Comparison of ENCODE assay signal across 15 mouse cellular contexts in the genomic region with DNA sequence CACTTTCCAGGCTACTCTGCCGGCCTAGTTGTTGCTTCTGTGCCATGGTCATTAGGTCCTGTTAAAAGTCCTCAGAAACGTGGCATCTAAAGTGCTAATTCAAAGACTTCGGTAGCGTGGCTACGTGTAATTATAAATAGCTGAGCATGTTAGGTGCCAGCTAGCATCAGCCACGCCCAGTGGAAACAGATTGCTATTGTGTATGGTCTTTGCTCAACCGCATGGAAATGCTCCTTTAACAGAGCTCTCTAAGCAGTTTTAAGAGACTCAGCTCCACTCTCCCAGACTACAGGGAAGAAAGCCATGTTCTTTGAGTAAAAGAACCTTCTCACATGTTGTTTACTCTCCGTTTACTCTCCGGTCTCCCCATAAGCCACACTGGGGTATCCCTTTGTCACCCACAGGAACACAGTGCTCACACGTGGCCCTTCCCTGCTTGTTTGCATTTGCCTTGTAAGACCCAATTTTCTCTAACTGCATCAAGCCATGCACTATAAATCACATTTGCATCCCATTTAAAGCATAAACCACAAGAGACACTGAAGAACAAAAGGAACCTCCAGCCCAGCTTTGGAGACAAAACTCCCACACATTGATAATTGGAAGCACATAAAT.
DNase-seq lines count a peak whose midpoint lies in the region; ATAC-seq lines count a peak whose summit lies in the region.
"Had no signal": no experiment of that assay in that cellular context is flagged by ENCODE, and none has a peak within 500 bp of the region (broad histone marks: within the 10 kb centered on the region; RNA-seq: fewer than 3 reads in every experiment).

No protein-coding gene starts in this region.

- 55% methylated on average over 10 of the region's 10 CpGs for WGBS in kidney, embryonic 15.5 days
- whole genome bisulfite sequencing in neural tube, embryonic 11.5 days, result 65% methylated on average over 10 of the region's 10 CpGs
- WGBS in neural tube, embryonic 15.5 days, result 35% methylated on average over 10 of the region's 10 CpGs
- WGBS in forebrain, embryonic 14.5 days, result 23% methylated on average over 10 of the region's 10 CpGs
- WGBS in neural tube, embryonic 14.5 days, result 28% methylated on average over 10 of the region's 10 CpGs

- H3K4me1 ChIP-seq in kidney, embryonic 15.5 days, result peaks cover 18% of the 10 kb centered on the region
- H3K4me1 ChIP-seq in neural tube, embryonic 11.5 days (ENCODE audit: control insufficient read depth, insufficient read depth, low read length), result no peaks in the 10 kb centered on the region
- peaks cover 6% of the 10 kb centered on the region; the same call in 1 of the 2 replicates for H3K4me1 ChIP-seq in neural tube, embryonic 15.5 days
- peaks cover 9% of the 10 kb centered on the region; the same call in 1 of the 2 replicates for H3K4me1 ChIP-seq in forebrain, embryonic 14.5 days (ENCODE audit: control insufficient read depth, insufficient read depth, low read length)
- no peaks in the 10 kb centered on the region for H3K4me1 ChIP-seq in neural tube, embryonic 14.5 days (ENCODE audit: control insufficient read depth, insufficient read depth, low read length)

- no peak for DNase-seq in kidney, postnatal 10 days
- no peak for DNase-seq in neural tube, embryonic 11.5 days (ENCODE audit: low spot score)
- DNase-seq in forebrain, embryonic 14.5 days (ENCODE audit: low spot score), result peak; percentile 68
- DNase-seq in adipocyte (ENCODE audit: low spot score), result no peak
- DNase-seq in cerebellum, postnatal 10 days, result no peak
- DNase-seq: adrenal gland, postnatal 36 days; heart, adult 11 months; left cerebral cortex, postnatal 4 days; liver, postnatal 0 days; lung, postnatal 36 days had no signal

- no peaks in the 10 kb centered on the region for H3K36me3 ChIP-seq in kidney, embryonic 15.5 days
- no peaks in the 10 kb centered on the region for H3K36me3 ChIP-seq in neural tube, embryonic 11.5 days (ENCODE audit: control insufficient read depth, insufficient read depth, low read length)
- H3K36me3 ChIP-seq in neural tube, embryonic 15.5 days, result no peaks in the 10 kb centered on the region
- H3K36me3 ChIP-seq in forebrain, embryonic 14.5 days (ENCODE audit: control insufficient read depth, insufficient read depth, low read length), result no peaks in the 10 kb centered on the region
- no peaks in the 10 kb centered on the region for H3K36me3 ChIP-seq in neural tube, embryonic 14.5 days (ENCODE audit: control insufficient read depth, insufficient read depth, low read length)

- ATAC-seq in kidney, embryonic 15.5 days (replicated peaks; ENCODE audit: low FRiP score), result peak; percentile 79
- peak; percentile 68 for ATAC-seq in neural tube, embryonic 11.5 days (ENCODE audit: insufficient read depth, low FRiP score, low TSS enrichment)
- ATAC-seq in neural tube, embryonic 15.5 days (ENCODE audit: low FRiP score), result no peak
- ATAC-seq in forebrain, embryonic 14.5 days, result peak; percentile 86
- ATAC-seq in neural tube, embryonic 14.5 days (ENCODE audit: low read depth), result peak; percentile 58; the same call in 1 of the 2 replicates
- ATAC-seq: inflammation-experienced regulatory T-cells, adult 6 months; liver, postnatal 0 days had no signal

- 0 out of 2 replicates have a peak overlapping the region, but pooled peaks have one; percentile 42 for H3K27ac ChIP-seq in kidney, embryonic 15.5 days
- no peak overlapping the region for H3K27ac ChIP-seq in neural tube, embryonic 11.5 days (ENCODE audit: low read depth, low read length)
- H3K27ac ChIP-seq in neural tube, embryonic 15.5 days (replicated peaks), result no peak overlapping the region
- H3K27ac ChIP-seq in forebrain, embryonic 14.5 days (ENCODE audit: low read depth, low read length), result peak overlapping the region; percentile 33; the same call in 1 of the 2 replicates
- no peak overlapping the region for H3K27ac ChIP-seq in neural tube, embryonic 14.5 days (ENCODE audit: low read depth, low read length)

- no peak overlapping the region for H3K4me2 ChIP-seq in kidney, embryonic 15.5 days
- no peak overlapping the region for H3K4me2 ChIP-seq in neural tube, embryonic 11.5 days (ENCODE audit: low read depth)
- H3K4me2 ChIP-seq in neural tube, embryonic 15.5 days, result no peak overlapping the region
- no peak overlapping the region for H3K4me2 ChIP-seq in forebrain, embryonic 14.5 days (ENCODE audit: low read length)
- no peak overlapping the region for H3K4me2 ChIP-seq in neural tube, embryonic 14.5 days (ENCODE audit: low read depth, low read length)

- H3K4me3 ChIP-seq in kidney, embryonic 15.5 days (replicated peaks), result no peak overlapping the region
- H3K4me3 ChIP-seq in neural tube, embryonic 11.5 days (ENCODE audit: low read depth, low read length), result no peak overlapping the region
- H3K4me3 ChIP-seq in neural tube, embryonic 15.5 days (replicated peaks), result no peak overlapping the region
- no peak overlapping the region for H3K4me3 ChIP-seq in forebrain, embryonic 14.5 days (ENCODE audit: low read depth, low read length)
- no peak overlapping the region for H3K4me3 ChIP-seq in neural tube, embryonic 14.5 days (ENCODE audit: low read depth, low read length)
- H3K4me3 ChIP-seq: erythroblast, embryonic 14.5 days had no signal

- no peak overlapping the region for H3K9ac ChIP-seq in kidney, embryonic 15.5 days
- H3K9ac ChIP-seq in neural tube, embryonic 11.5 days (ENCODE audit: low read length), result no peak overlapping the region
- H3K9ac ChIP-seq in neural tube, embryonic 15.5 days (replicated peaks), result no peak overlapping the region
- H3K9ac ChIP-seq in forebrain, embryonic 14.5 days (ENCODE audit: low read length), result no peak overlapping the region
- no peak overlapping the region for H3K9ac ChIP-seq in neural tube, embryonic 14.5 days (replicated peaks; ENCODE audit: low read depth, low read length)
- H3K9ac ChIP-seq: liver, postnatal 0 days had no signal

- H3K9me3 ChIP-seq in kidney, embryonic 15.5 days (replicated peaks), result no peaks in the 10 kb centered on the region
- H3K9me3 ChIP-seq in neural tube, embryonic 11.5 days (ENCODE audit: control insufficient read depth, low read length), result no peaks in the 10 kb centered on the region
- H3K9me3 ChIP-seq in neural tube, embryonic 15.5 days (replicated peaks), result no peaks in the 10 kb centered on the region
- no peaks in the 10 kb centered on the region for H3K9me3 ChIP-seq in forebrain, embryonic 14.5 days (replicated peaks; ENCODE audit: control insufficient read depth, low read length)
- no peaks in the 10 kb centered on the region for H3K9me3 ChIP-seq in neural tube, embryonic 14.5 days (ENCODE audit: control insufficient read depth, low read length)

- H3K27me3 ChIP-seq in kidney, embryonic 15.5 days, result no peaks in the 10 kb centered on the region
- H3K27me3 ChIP-seq in neural tube, embryonic 11.5 days (ENCODE audit: control insufficient read depth, insufficient read depth, low read length), result no peaks in the 10 kb centered on the region
- H3K27me3 ChIP-seq in neural tube, embryonic 15.5 days (replicated peaks), result no peaks in the 10 kb centered on the region
- H3K27me3 ChIP-seq in forebrain, embryonic 14.5 days (replicated peaks; ENCODE audit: control insufficient read depth, insufficient read depth, low read length), result no peaks in the 10 kb centered on the region
- no peaks in the 10 kb centered on the region for H3K27me3 ChIP-seq in neural tube, embryonic 14.5 days (ENCODE audit: control insufficient read depth, insufficient read depth, low read length)

Comparison
In these comparisons a context has a peak if more than half of its experiments do, and no peak if none do; other contexts are left out.
1. H3K27ac ChIP-seq: peak in kidney, embryonic 15.5 days (single experiment) and forebrain, embryonic 14.5 days (single experiment); none in neural tube, embryonic 11.5 days (single experiment), neural tube, embryonic 15.5 days (single experiment) and neural tube, embryonic 14.5 days (single experiment).